Mouse (Mus musculus) limb, embryonic 12.5 days (tissue): ENCODE results near the gene Hacd4. TPM values are rescaled to one million over a fixed set of nuclear protein-coding genes. Genes with fewer than 3 reads are reported as not detected.

ENCODE experiments used
- ATAC-seq: fragments of 200-750 bp; cut with Nextera tagmentation; 2 replicates; pipeline ENCODE4 v1.8.0; 2017; ENCODE audit warnings: low read depth, moderate TSS enrichment; ENCODE audit not compliant: insufficient number of reproducible peaks, insufficient read depth, low FRiP score, low TSS enrichment
- H3K27ac ChIP-seq: fragments of 300-500 bp; sonication (generic); 2 replicates; pipeline ENCODE4 v1.5.1; 2016; ENCODE audit warnings: mild to moderate bottlenecking, moderate library complexity
- H3K27me3 ChIP-seq: fragments of 300-500 bp; sonication (generic); 2 replicates; pipeline ENCODE4 v1.6.1; 2016; ENCODE audit warnings: mild to moderate bottlenecking, moderate library complexity
- H3K36me3 ChIP-seq: fragments of 300-500 bp; sonication (generic); 2 replicates; pipeline ENCODE4 v1.6.1; 2016; ENCODE audit warnings: mild to moderate bottlenecking, moderate library complexity
- H3K4me1 ChIP-seq: fragments of 300-500 bp; sonication (generic); replicated peaks from 2 replicates; pipeline ENCODE4 v1.6.1; 2016
- H3K4me2 ChIP-seq: fragments of 300-500 bp; sonication (generic); 2 replicates; pipeline ENCODE4 v1.6.1; 2016; ENCODE audit warnings: mild to moderate bottlenecking, moderate library complexity
- H3K4me3 ChIP-seq: fragments of 300-500 bp; sonication (generic); replicated peaks from 2 replicates; pipeline ENCODE4 v1.5.1; 2016; ENCODE audit warnings: mild to moderate bottlenecking
- H3K9ac ChIP-seq: fragments of 300-500 bp; sonication (generic); replicated peaks from 2 replicates; pipeline ENCODE4 v1.6.1; 2016; ENCODE audit warnings: mild to moderate bottlenecking, moderate library complexity
- H3K9me3 ChIP-seq: fragments of 300-500 bp; sonication (generic); 2 replicates; pipeline ENCODE4 v1.6.1; 2016; ENCODE audit warnings: mild to moderate bottlenecking, moderate library complexity
- WGBS: fragments of 180-500 bp; shearing (Covaris S2); methylation state at CpG from one replicate; pipeline ENCODE4 v1.1.7; 2016; 5-methylcytosine and 5-hydroxymethylcytosine counted together
- polyA plus RNA-seq: library from polyadenylated mRNA; unstranded; fragments of >200 nt; fragmentation: Nextera tagmentation; extraction: Ambion mirVana; gene quantifications from 2 replicates; pipeline ENCODE4 v1.2.1, GENCODE M21; 2016

The Hacd4 gene
- polyA plus RNA-seq, 1 experiment from 2014 or later, result 3.7 TPM

DNA sequence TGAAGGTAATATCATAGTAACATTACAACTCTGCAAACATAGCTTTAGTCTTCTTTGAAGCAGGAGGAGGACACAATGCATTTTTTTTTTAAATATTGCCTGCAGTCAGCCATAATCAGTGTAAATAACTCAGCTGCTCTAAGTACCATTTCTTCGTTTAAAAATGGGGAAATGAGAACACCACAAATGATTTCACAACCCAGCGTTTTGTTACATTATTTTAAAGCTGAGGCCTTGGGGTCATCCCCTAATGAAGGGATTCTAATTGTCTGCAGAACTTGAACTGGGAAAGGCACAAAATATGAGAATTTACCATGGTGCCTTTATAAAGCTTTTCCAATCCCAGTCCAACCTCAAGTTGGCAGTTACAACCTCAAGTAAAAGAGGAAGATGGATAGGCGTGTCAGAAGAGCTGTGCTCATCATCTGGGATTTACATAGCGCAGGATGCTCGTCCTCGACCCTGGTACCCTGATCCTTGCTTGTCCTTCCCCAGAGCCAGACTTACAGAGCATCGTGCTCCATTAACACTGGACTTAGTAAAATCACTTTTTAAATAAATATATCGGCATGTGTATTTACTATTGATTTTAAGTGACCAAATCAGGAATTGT, 6.2 kb downstream of the Hacd4 start:
- Histone ChIP-seq H3K27me3 (no peaks in the 10 kb centered on the region), H3K9me3 (no peaks in the 10 kb centered on the region), H3K9ac (no peak overlapping the region), H3K27ac (no peak overlapping the region), H3K4me1 (no peaks in the 10 kb centered on the region), H3K4me3 (no peak overlapping the region), H3K36me3 (no peaks in the 10 kb centered on the region), H3K4me2 (no peak overlapping the region)
- no peak for ATAC-seq
- 78% methylated on average over 8 of the region's 8 CpGs for WGBS

DNA sequence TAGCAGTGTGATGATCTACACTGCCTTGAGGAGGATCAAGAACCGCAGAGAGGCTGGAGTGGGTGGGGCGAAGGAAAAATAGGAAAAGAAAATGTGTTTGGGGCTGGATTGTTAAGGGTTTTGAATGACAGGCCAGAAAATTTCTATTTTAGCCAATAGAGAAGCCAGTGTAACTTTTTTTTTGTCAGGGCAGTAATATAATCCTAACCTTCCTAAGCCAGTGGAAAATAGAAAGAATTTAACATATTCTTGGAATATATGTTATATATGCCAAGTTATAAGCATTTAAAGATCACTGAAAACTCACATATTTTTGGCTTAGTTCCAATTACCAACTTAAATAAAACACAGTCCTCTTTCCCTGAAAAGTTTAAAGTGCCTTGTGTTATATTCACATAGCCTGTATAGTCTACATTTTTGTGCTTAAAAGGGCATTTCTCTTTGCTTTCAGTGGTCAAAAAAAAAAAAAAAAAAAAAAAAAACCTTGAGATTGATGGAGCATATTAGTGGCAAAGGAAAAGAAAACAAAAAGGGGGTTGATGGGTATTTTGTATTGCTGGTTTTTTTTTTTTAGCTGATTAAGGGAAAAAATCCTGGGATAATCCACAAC, 11.0 kb downstream of the Hacd4 start:
- 83% methylated on average over 2 of the region's 2 CpGs for WGBS
- H3K4me3 ChIP-seq, result no peak overlapping the region
- H3K9ac ChIP-seq, result no peak overlapping the region
- H3K4me2 ChIP-seq, result no peak overlapping the region
- no peaks in the 10 kb centered on the region for H3K9me3 ChIP-seq
- no peaks in the 10 kb centered on the region for H3K4me1 ChIP-seq
- H3K27me3 ChIP-seq, result no peaks in the 10 kb centered on the region
- no peaks in the 10 kb centered on the region for H3K36me3 ChIP-seq
- ATAC-seq, result no peak
- no peak overlapping the region for H3K27ac ChIP-seq

GRCm38 (mm10) chr4:88424563-88424962, 14.2 kb downstream of the Hacd4 start:
- H3K27ac ChIP-seq, result no peak overlapping the region
- H3K4me3 ChIP-seq, result no peak overlapping the region
- H3K36me3 ChIP-seq, result no peaks in the 10 kb centered on the region
- H3K27me3 ChIP-seq, result no peaks in the 10 kb centered on the region
- no peaks in the 10 kb centered on the region for H3K9me3 ChIP-seq
- H3K4me2 ChIP-seq, result no peak overlapping the region
- H3K4me1 ChIP-seq, result no peaks in the 10 kb centered on the region
- H3K9ac ChIP-seq, result no peak overlapping the region
- no peak for ATAC-seq

DNA sequence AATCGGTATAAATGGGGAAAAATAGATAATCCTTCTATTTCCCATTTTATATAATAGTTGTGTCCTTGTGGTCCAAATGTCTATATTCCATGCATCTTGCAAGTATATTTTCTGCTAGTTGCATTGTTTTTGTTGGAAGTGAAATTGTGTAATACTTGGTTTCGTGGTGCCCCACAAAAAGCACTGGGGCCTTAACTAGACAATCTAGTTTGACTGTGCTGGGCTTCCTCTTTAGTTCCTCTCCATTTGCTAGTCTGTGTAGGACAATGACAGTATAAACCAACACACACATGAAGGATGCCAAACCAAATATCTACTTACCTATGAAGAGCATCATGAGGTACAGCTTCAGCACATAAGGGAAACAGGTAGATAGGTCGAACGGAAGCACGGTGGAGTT, 19.4 kb downstream of the Hacd4 start:
- H3K27ac ChIP-seq, result no peak overlapping the region
- H3K4me3 ChIP-seq, result no peak overlapping the region
- H3K4me1 ChIP-seq, result no peaks in the 10 kb centered on the region
- no peaks in the 10 kb centered on the region for H3K9me3 ChIP-seq
- H3K4me2 ChIP-seq, result no peak overlapping the region
- WGBS, result 93% methylated on average over 5 of the region's 5 CpGs
- no peak for ATAC-seq
- H3K27me3 ChIP-seq, result no peaks in the 10 kb centered on the region
- H3K9ac ChIP-seq, result no peak overlapping the region
- no peaks in the 10 kb centered on the region for H3K36me3 ChIP-seq

DNA sequence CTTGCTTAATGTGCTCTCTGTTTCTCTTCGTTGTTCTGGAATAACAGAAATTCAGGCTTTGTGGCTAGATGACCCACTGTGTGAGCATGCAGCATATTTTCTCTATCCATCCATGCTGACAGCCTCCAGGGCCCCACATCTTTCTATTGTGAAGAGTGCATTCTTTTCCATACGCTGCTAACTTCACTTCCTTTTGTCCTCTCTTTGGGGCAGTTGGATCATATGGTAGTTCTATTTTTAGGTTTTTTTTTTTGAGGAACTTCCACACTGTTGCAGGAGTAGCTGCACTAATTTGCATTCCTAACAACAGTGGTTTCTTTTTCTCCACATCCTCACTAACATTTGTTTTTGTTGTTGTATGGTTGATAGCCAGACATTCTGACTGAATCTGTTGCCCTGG, 23.7 kb downstream of the Hacd4 start:
- WGBS, result 66% methylated on average over 2 of the region's 2 CpGs
- ATAC-seq, result no peak

DNA sequence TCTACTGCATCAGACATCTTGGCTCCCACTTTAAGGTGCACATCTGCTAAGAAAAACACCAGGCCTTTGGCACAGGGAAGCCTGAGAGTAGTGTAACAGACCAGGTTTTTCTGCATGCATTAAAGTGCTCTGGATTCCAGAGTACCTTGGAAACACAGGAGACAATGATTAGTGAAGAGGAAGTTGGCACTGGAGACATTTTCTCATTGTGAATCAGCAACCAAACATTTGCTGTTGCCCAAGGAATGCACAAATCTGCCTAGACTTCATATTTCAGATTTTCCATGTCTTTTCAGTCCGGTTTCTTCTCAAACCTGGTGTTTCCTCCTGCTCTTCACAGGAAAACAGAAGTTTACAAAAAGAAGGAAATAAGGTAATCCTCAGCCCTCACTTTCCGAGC, 26.4 kb downstream of the Hacd4 start:
- Histone ChIP-seq H3K36me3 (no peaks in the 10 kb centered on the region; the same call in 1 of the 2 replicates), H3K4me3 (no peak overlapping the region), H3K4me2 (no peak overlapping the region), H3K9ac (no peak overlapping the region), H3K27me3 (no peaks in the 10 kb centered on the region), H3K27ac (no peak overlapping the region), H3K4me1 (no peaks in the 10 kb centered on the region), H3K9me3 (no peaks in the 10 kb centered on the region)
- no peak for ATAC-seq
- 87% methylated on average over 2 of the region's 2 CpGs for WGBS

More for the DNA sequence above, 23.7 kb downstream of the Hacd4 start:
- no peak overlapping the region for H3K9ac ChIP-seq
- H3K9me3 ChIP-seq, result no peaks in the 10 kb centered on the region
- H3K27me3 ChIP-seq, result no peaks in the 10 kb centered on the region
- H3K27ac ChIP-seq, result no peak overlapping the region
- no peaks in the 10 kb centered on the region for H3K36me3 ChIP-seq
- H3K4me1 ChIP-seq, result no peaks in the 10 kb centered on the region
- no peak overlapping the region for H3K4me3 ChIP-seq
- H3K4me2 ChIP-seq, result no peak overlapping the region

DNA sequence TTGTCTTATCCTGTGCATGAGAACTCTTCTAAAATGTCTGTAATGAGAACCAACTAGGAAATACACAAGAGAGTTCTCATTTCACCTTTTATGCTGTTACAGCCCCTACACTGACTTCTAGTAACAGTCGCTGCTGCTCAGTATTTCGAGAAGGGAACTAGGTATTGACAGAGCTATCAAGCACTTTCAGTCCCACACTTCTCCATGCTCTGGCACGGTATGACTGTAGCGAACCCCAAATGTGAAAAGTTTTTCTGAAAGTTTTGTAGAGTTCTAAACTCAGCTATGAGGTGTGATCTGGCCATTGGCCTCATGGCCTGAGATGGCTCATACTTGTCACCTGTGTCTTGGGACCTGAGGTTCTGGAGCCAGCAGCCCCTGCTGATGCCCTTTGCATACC, 29.4 kb downstream of the Hacd4 start:
- no peak overlapping the region for H3K4me2 ChIP-seq
- H3K36me3 ChIP-seq, result peaks cover 3% of the 10 kb centered on the region; the same call in 1 of the 2 replicates
- no peaks in the 10 kb centered on the region for H3K27me3 ChIP-seq
- no peak for ATAC-seq
- no peak overlapping the region for H3K4me3 ChIP-seq
- H3K4me1 ChIP-seq, result peaks cover 6% of the 10 kb centered on the region; the same call in 1 of the 2 replicates
- no peaks in the 10 kb centered on the region for H3K9me3 ChIP-seq
- no peak overlapping the region for H3K27ac ChIP-seq
- no peak overlapping the region for H3K9ac ChIP-seq
- 93% methylated on average over 4 of the region's 4 CpGs for WGBS

- no peak for ATAC-seq
- 91% methylated on average over 4 of the region's 4 CpGs for WGBS
- H3K4me1 ChIP-seq, result peaks cover 6% of the 10 kb centered on the region; the same call in 1 of the 2 replicates
- H3K27ac ChIP-seq, result no peak overlapping the region
- no peak overlapping the region for H3K4me2 ChIP-seq
- peaks cover 3% of the 10 kb centered on the region; the same call in 1 of the 2 replicates for H3K36me3 ChIP-seq
- H3K27me3 ChIP-seq, result no peaks in the 10 kb centered on the region
- H3K9ac ChIP-seq, result no peak overlapping the region
- no peak overlapping the region for H3K4me3 ChIP-seq
- no peaks in the 10 kb centered on the region for H3K9me3 ChIP-seq
These were observed 31.6 kb downstream of the Hacd4 start for GRCm38 (mm10) chr4:88406887-88407696.

GRCm38 (mm10) chr4:88402884-88403283, 35.8 kb downstream of the Hacd4 start:
- WGBS, result 88% methylated on average over 6 of the region's 6 CpGs
- no peaks in the 10 kb centered on the region for H3K27me3 ChIP-seq
- H3K4me2 ChIP-seq, result no peak overlapping the region
- no peak overlapping the region for H3K4me3 ChIP-seq
- no peaks in the 10 kb centered on the region for H3K9me3 ChIP-seq
- no peak overlapping the region for H3K9ac ChIP-seq
- H3K36me3 ChIP-seq, result peaks cover 3% of the 10 kb centered on the region; the same call in 1 of the 2 replicates
- ATAC-seq, result no peak
- peaks cover 6% of the 10 kb centered on the region; the same call in 1 of the 2 replicates for H3K4me1 ChIP-seq
- no peak overlapping the region for H3K27ac ChIP-seq

GRCm38 (mm10) chr4:88400992-88401313, 37.8 kb downstream of the Hacd4 start:
- Histone ChIP-seq H3K4me2 (no peak overlapping the region), H3K4me1 (no peaks in the 10 kb centered on the region), H3K9me3 (no peaks in the 10 kb centered on the region), H3K4me3 (no peak overlapping the region), H3K27ac (no peak overlapping the region), H3K9ac (no peak overlapping the region), H3K36me3 (no peaks in the 10 kb centered on the region), H3K27me3 (no peaks in the 10 kb centered on the region)
- ATAC-seq, result no peak
- WGBS, result 88% methylated on average over 7 of the region's 7 CpGs

GRCm38 (mm10) chr4:88400302-88400991, 38.3 kb downstream of the Hacd4 start:
- Histone ChIP-seq H3K9ac (no peak overlapping the region), H3K9me3 (no peaks in the 10 kb centered on the region), H3K27ac (no peak overlapping the region), H3K27me3 (no peaks in the 10 kb centered on the region), H3K4me1 (no peaks in the 10 kb centered on the region), H3K36me3 (no peaks in the 10 kb centered on the region), H3K4me3 (no peak overlapping the region), H3K4me2 (no peak overlapping the region)
- ATAC-seq, result no peak
- WGBS, result 76% methylated on average over 9 of the region's 9 CpGs
